Mouse (Mus musculus) adrenal gland, adult 18-20 months (tissue): ENCODE measurements around the gene Npm1. TPM values are rescaled to one million over a fixed set of nuclear protein-coding genes. Genes with fewer than 3 reads are reported as not detected.
A peak's percentile ranks its signal among the peaks of the same experiment; 100 is the strongest.

Experiments used
- DNase-seq, 2 experiments: peaks; one replicate each; pipeline ENCODE4 v3.0.0; 2021 to 2022; ENCODE audit warnings: low spot score in 2 of 2
- total RNA-seq, 2 experiments: library from RNA; stranded (reverse); gene quantifications; 1 replicate in 1 of 2; 2 replicates in 1 of 2; pipeline ENCODE4 v1.2.3; 2021

The Npm1 gene
- total RNA-seq, 2 experiments from 2014 or later: 224 to 282 TPM

DNA sequence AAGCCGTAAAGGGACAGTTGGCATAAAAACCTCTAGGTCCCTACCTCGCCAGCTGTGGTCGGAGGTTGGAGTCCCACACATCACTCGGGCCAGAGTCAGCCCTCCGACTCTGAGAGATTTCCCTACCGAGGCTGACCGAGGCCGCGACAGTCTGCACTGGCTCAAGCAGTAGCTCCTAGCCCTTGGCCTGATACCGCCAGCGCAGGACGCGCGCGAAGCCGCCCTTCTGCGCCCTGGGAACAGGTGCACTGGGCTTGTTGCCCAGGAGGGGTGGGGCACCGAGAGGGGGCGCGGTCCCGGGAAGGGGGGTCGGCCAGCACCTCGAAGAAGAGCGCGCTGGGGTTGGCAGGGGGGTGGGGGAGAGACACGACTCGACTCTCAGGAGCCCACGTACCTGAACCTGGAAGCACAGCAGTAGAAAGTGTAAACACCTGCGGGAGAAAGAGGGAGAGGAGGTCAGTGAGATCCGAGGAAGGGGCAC is 16.3 kb downstream of the Npm1 start:
- peak; percentile 26 to 35 for DNase-seq

DNA sequence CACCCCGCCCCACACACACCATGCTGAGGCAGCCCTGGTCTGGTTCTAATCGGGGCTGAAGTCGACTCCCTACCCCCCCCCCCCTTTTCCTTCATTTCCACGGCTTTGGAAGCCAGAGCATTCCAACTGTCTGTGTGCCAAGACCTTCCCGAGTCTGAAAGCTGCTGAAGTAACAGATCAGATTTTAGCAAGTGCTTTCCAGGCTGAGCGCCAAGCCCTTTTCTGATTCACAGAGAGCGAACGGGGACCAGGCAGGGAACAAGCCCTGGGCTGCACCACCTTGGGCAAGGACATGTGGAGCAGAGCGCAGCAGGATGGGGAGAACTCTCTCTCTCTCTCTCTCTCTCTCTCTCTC is 16.9 kb downstream of the Npm1 start:
- DNase-seq: peak; percentile 60

DNA sequence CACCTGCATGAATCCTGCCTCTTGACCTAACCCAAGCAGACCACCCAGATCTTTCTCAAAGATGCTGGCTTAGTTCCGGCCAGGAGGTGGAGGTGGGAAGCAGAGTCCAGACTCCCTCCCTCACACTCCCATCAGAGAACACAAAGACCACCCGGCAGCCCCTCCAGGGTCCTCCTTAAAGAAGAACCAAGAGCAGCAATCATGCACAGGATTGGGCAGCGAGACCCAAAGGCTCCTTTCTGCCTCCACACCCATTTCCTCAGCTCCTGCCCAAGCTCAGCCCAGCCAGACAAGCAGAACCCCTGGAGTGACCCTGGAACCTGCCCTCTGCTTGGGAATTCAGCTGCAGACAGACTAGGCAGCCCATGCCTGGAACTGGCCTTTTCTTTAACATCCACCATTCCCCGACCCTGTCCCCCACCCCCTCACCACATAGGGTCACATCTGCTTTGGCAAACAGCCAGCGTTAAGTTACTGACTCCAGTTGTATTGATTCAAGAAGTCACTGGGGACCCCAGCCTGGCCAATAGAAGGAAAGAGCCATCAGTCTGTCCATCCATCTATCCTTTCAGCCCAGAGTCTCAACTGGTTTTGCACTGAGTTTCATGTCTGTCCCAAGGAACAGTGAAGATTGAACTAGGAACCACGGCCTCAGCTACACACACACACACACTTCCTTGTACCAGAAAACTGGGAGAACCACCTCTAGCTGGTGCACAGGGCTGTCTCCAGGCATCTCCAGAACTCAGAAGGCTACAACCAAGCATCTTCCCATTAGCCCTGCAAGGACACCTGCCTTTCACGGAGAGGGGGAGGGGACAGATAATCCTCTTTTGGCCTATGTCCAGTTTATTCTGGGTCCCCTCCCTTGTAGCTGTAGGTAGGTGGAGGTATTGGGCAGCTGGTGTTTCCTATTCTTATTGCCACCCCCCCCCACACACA is 17.5 kb downstream of the Npm1 start:
- DNase-seq: no peak

DNA sequence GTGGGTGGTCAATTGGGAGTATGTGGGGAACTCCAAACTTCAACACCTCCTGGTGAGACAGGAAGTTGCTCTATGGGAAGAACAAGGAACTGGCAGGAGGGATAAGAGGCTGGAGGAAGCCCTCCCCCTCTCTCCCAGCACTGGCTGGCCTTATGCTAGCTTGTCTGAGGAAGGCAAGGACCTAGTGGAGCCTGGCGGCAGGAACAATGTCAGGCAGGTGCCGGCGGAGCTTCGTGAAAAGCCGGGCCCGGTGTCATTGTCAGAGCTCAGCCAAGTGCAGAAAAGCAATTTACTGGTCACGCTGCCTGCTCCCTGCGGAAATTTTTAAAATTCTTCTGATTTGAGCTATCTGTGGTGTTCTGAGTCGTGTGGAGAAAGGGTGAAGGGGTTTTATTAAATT is 19.1 kb downstream of the Npm1 start:
- DNase-seq: no peak

DNA sequence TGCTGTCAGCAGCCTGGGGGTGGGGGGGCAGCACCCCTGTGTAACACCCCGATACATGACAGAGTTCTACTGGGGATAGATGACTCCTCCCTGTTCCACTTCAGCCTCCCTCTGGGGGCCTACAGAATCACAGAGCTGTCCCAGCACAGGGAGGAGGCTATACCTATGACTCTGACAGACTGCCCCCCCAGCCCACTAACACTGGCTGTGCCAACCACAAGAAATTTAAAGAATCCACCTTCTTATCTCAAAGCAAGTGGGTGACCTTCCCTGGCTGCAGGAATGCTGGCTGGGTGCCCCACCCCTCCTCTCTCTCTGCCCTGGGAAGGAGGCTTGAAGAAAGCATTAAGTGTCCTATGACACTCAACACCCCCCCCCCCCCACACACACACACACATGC is 20.2 kb downstream of the Npm1 start:
- DNase-seq: no peak

DNA sequence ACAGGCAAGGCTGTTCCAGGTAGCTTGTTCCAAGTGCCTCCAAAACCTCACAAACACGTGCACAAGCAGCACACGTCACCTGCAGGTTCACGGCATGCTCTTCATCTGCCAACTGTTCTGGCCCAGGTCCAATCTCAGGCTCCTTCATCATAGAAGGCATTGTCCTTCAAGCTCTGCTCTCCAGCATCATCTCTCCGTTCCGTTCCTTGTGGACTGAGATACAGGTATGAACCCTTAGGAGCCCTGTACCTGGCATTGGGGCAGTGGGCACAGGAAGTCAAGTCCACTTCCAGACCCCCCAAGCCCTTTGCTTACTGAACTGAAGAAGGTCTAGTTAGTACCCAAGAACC is 22.9 kb downstream of the Npm1 start:
- no peak for DNase-seq

DNA sequence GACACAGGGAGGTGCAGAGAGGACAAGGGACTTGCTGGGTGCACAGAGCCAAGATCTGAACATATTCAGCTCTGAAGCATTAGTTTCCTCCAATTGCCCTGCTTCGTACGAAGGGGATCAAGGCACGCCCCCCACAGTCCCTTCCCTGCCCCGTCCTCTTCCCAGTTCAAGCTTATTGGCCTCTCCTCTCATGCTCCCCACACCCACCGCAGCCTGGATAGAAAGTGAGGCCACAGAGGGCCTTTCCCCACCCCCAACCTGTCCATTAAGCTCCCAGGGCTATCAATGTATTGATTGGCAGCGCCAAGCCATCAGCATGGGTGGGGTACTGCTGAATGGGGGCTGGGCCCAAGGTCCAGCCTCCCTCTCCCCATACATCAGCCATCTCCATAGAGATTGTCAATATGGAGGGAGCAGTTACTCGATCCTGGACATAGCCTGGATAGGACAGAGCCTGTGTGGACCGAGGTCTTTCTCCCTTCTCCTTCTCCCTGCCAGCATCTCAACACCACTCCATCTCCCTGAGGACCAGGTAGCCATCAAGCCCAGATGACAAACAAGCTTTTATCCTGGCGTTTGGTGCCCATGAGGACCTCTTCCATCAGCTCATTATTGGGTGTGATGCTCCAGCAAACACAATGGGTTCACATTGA is 23.4 kb downstream of the Npm1 start:
- DNase-seq: no peak

DNA sequence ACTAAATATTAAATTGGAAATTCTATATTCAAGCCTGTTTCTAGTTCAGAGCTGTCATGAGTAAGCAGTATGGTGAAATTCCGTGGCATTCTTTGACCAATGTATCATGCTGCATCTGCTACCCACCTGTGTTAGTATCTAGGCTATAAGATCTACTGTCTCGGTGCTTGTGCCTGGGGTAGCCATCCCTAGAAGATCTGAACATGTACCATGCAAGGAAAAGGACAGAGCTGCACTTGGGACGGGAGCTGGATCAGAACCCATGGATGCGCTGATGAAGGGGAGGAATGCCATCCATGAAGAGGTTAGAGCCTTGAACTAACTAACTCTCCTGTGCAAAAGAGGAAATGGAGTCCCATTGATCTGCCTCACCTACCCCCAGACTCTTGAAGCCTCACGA is 24.3 kb downstream of the Npm1 start:
- no peak for DNase-seq

DNA sequence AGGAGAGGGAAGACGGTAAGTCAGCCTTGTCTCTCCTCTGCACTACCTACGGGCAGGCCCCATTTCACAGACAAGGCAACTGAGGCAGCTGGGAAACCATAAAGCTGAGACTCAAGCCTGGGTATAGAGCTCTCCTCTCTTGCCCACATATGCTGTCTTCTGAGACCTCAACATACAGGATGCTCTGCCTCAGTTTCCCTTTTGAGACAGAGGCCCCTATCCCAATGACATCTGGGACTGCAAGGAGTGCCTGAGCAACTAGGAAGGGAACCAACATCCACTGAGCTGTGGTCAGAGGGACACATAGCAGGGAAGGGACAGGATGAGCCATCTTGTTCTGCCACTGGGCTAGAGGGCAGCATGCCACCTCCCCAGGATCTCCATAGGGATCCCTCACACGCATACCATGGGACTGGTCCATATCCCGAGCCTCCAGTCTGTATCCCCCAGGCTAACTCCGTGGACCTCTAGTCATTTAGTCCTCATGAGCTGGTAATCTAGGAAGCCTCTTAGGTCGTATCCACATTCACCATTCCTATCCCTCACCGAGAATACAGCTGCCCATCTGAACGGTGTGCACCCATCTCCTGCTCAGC is 28.5 kb downstream of the Npm1 start:
- no peak for DNase-seq

DNA sequence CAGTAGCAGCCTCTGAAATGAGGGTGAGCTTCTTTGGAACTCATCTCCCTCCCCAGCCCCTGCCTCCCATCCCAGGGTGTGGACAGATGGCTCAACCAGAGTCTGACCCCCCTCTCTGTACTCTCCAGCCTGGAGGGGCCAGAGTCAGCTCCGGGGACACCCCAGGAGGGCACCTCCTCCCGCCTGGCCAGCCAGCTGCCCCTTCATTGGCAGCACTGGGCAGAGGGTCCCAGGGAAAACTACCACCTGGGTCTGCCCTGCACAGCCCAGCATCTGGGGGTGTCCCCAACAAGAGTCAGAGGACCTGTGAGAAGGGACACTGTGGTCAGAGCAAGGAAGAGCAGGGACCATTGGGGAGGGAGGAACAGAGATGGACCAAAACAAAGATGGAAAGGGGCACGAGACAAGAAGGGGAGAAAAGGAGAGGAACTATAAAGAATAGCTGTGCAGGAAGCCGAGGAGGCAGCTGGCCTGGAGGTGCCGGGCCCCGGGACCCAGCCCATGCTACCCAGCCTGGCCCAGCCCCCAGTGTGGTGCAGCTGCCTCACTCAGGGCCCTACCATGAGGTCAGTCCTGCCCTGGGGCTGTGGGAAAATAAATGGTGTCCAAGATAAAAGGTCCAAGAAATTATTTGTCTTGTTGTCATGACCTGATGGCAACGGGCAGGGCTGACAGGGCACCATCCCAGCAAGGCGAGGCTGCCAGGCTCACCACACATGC is 30.2 kb downstream of the Npm1 start:
- DNase-seq: no peak

DNA sequence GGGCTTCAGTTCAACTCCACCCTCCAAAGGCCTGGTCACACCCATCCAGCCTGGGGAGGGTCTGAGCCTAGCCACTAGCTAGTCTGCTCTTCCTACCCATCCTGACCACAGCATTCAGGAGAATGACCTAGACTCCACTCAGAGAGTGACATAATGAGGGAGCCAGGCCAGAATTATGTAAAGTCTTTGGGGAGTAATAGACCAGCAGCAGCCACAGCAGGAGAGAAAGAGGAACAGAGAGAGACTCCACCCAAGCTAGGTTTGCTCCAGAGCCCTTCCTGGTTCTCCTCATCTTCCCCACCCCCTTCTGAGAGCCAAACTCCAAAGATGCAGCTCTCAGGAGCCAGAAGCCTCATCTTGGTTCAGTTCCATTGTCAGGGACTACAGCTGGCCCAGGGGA is 35.9 kb downstream of the Npm1 start:
- no peak for DNase-seq

DNA sequence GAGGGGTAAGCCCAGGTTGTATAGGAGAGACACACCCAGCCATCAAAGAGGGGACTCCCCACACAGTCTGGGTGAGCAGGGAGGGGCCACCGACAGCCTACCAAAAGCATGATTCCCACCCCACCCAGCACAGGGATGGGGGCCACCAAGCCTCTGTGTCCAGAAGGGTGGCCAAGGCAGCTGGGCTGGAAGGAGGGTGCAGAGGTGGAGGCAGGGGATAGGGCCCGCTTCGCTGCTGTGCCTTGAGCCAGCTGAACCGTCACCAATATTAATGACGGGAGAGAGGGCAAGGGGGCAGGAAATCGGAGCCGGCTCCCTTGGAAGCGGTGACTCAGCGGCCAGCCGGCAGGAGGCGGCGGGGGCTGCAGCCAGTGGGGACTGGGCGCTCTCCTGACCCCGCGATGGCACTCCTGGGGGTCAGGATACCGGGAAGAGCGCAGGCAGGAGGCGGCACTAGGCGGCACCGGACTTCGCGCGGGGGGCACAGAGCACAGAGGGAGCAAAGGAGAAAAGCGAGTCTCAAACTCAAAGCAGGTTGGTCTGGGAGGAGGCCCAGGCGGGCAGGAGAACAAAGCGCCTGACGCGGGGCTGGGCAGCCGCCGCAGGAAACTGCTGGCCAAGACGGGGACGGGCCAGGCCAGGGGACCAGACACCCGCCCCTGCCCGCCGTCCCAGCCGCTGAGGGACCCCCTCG is 40.3 kb downstream of the Npm1 start:
- DNase-seq: peak; percentile 45 to 58

DNA sequence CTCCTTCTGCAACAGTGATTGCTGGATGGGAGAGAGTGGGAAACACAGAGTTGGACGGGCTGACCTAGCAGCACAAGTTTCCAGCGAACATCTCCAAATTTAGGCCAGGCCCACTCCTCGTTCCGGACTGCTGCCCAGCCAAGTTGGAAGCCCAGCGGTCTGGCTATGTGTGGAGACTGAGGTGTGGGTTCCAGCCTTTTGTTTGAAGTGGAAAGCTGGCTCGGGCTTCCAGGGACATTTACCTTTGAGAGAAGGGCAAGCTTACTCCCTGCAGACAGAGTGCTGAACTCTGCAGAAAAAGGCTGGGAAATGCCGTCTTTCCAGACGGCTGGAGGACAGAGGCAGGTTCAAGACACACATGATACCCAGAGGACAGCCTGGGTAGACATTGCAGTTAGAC is 43.5 kb downstream of the Npm1 start:
- no peak for DNase-seq

DNA sequence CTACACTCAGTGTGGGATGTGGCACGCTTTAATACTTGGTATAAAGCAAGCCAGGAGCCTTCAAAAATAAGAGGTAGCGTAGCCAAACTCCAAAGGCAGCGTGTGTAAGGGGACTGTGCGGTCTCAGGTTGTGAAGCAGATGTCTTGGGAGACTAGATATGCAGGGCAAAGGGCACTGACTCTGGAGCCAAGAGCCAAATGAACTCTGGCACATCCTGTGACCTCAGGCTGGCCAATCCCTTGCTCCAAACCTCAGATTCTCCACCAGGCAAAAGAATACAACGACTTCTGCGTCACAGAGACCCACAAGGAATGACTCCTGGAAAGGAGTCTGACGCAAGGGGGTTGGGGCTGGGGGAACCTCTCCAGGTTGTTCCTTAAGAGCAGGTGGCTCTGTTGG is 43.9 kb downstream of the Npm1 start:
- no peak for DNase-seq

DNA sequence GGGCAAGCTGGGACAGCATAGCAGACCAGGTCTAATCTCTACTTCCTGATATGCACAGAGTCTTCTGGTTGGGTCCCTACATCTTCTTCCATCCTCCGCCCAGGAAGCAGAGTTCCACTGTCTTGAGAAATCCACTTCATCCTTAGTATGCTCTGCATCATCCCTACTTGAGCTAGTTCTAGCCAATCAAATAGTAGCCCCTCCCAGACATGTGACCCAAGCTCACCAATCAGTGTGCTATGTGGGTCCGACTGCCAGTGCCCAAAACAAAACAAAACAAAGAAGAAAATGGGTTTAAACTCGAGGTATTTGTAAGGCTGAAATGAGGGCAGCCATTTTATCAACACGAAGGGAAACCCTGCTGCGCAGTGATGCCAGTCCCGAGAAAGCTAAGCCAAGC is 44.5 kb downstream of the Npm1 start:
- no peak for DNase-seq

DNA sequence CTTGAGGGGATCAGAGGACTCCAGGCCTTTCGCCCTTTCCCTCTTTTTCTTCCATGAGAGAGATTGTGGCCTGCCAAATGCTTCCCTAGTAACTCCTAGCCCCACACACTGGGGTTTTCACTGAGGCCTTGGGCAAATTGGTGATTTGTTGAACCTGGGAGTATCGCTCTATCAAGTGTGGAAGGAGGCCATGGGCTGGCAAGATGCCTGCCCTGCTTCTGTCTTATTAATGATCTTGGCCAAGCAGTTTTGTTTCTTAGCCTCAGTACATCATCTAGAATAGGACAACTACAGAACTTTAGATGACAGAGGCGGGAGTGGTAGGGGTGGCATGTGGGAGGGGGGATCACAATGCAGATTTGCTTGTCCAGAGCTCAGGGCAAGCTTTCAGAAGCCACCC is 47.2 kb downstream of the Npm1 start:
- DNase-seq: no peak

DNA sequence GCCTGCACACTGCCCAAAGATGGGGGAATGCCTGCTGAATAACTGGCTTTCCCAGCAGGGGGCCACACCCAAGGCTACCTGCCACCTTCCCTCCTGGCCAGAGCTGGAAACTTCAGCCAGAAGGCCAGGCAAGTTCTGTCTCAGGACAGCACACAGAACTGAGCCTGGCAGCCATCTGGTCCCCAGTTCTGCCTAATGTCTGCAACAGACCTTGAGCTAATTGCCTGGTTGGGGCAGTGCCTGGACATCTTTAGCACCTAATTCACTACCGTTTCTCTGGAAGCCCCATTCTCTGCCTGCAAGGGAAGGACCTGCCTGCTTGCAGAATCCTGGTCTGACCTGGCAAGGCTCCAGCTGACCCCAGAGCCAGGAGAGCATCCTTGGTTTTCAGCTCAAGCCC is 50.6 kb downstream of the Npm1 start:
- DNase-seq: no peak

DNA sequence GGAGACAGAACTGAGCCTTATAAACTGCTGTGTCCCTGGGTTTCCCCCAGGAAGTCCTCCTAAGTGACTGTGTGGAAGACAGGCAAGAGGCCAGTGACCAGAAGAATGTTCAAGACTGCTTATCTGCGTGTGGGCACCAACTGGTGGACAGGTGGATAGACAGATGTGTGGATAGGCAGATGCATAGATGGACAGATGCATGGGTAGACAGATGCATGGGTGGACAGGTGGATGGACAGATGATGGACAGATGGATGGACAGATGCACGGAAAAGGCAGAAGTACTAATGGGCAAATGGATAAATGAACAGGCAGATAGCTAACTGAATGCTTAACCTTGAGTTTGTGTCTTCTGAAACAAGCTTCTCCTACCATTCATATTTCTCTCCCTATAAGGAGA is 52.9 kb downstream of the Npm1 start:
- no peak for DNase-seq

DNA sequence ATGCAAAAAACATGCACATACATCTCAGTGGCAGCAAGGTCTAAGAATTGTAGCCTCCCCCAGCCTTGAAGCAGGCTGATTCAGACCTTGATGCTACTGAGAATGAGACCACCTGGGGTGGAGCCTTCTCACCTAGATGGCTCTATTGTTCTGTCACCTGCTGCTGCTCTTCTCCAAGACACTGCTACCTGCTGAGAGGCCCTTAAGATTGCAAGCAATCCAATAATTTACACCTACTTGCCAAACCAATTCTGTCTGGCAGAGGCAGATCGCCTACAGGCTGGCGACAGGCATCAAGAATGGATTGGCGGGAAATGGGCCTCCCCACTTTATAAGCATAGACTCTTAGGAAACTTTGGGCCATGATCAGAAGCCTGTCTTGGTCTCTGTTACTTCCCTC is 55.5 kb downstream of the Npm1 start:
- no peak for DNase-seq

DNA sequence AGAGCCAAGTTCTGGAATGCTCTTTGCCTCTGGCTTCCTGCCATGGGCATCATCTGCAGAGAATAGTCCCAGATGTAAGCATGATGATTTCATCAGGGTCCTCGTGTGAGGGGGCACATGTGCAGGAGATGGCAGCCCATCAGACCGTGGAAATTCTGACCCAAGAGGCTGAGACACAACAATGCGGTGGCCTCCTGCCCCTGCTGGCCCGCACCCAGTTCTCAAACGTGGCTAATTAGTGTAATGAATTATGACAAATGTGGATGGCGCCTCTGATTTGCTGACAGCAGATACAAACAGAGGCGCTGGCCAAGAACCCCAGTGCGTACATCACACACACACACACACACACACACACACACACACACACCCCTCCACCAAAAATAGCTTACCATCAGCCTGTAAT is 58.1 kb downstream of the Npm1 start:
- no peak for DNase-seq
